Mouse (Mus musculus): ENCODE measurements at regions not wholly inside any gene's neighbourhood (a gene's known extent, or its start where the extent isn't known, plus 50 kb on each side); places are given as distances from the start of the nearest gene placed in this dataset.

DNA sequence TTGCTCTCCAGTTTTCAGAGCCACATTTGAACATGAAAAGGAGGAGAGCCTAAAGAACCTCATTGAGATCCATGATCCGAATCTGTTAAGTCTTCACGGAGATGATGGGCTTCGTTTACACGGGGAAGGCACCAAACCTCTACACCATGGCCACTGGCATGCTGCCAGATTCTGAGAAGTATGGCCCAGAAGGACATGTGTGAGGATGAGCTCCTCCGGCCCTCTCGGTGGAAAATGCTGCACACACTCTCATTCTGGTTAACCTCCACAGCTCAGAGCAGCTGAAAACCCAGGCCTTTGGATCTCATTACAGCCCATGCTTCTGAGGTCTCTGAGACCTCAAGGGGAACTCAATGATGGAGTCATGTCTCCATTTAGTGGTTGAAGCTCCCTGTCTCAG, 296.9 kb upstream of the Negr1 start:
- TF ChIP-seq POLR2A (IDR thresholded peaks at IDR 0.05; ENCODE audit: low read depth, low read length), result no peak
- TF ChIP-seq CTCF (conservative IDR thresholded peaks at IDR 0.05 in 1 of 2, IDR thresholded peaks at IDR 0.05 in 1 of 2; ENCODE audit: low read depth in 2 of 2, low read length in 2 of 2), result no peak
- no peak for TF ChIP-seq USF1 (IDR thresholded peaks at IDR 0.05; ENCODE audit: low read depth, low read length)

Data from CH12.LX (cell line).